Mouse (Mus musculus): Measurements from ENCODE around the gene 4930455H04Rik. TPM values are rescaled to one million over a fixed set of nuclear protein-coding genes. Genes with fewer than 3 reads are reported as not detected.

The 4930455H04Rik gene
- polyA plus RNA-seq, 1 experiment from 2014 or later = not detected

GRCm38 (mm10) chr3:116961354-116962142, 6.5 kb upstream of the 4930455H04Rik start:
- Histone ChIP-seq H3K4me1 (ENCODE audit: control insufficient read depth, insufficient read depth, low read length) (no peaks in the 10 kb centered on the region), H3K4me2 (ENCODE audit: low read depth) (no peak overlapping the region), H3K4me3 (ENCODE audit: low read depth, low read length) (no peak overlapping the region), H3K9ac (ENCODE audit: low read length) (no peak overlapping the region), H3K9me3 (ENCODE audit: control insufficient read depth, low read length) (no peaks in the 10 kb centered on the region), H3K36me3 (ENCODE audit: control insufficient read depth, insufficient read depth, low read length) (no peaks in the 10 kb centered on the region), H3K27me3 (ENCODE audit: control insufficient read depth, insufficient read depth, low read length) (no peaks in the 10 kb centered on the region), H3K27ac (ENCODE audit: low read depth, low read length) (no peak overlapping the region)
- ATAC-seq (ENCODE audit: insufficient read depth, low FRiP score, low TSS enrichment) (no peak), DNase-seq (ENCODE audit: low spot score) (no peak)
- 70% methylated on average over 15 of the region's 15 CpGs for WGBS

GRCm38 (mm10) chr3:116963213-116963612, 4.9 kb upstream of the 4930455H04Rik start:
- H3K9ac ChIP-seq (ENCODE audit: low read length) = no peak overlapping the region
- no peak for DNase-seq (ENCODE audit: low spot score)
- no peak for ATAC-seq (ENCODE audit: insufficient read depth, low FRiP score, low TSS enrichment)
- H3K9me3 ChIP-seq (ENCODE audit: control insufficient read depth, low read length) = no peaks in the 10 kb centered on the region
- no peaks in the 10 kb centered on the region for H3K36me3 ChIP-seq (ENCODE audit: control insufficient read depth, insufficient read depth, low read length)
- H3K27ac ChIP-seq (ENCODE audit: low read depth, low read length) = no peak overlapping the region
- no peaks in the 10 kb centered on the region for H3K4me1 ChIP-seq (ENCODE audit: control insufficient read depth, insufficient read depth, low read length)
- WGBS = 82% methylated on average over 4 of the region's 4 CpGs
- H3K4me2 ChIP-seq (ENCODE audit: low read depth) = no peak overlapping the region
- no peak overlapping the region for H3K4me3 ChIP-seq (ENCODE audit: low read depth, low read length)
- no peaks in the 10 kb centered on the region for H3K27me3 ChIP-seq (ENCODE audit: control insufficient read depth, insufficient read depth, low read length)

- Histone ChIP-seq H3K9ac (ENCODE audit: low read length) (no peak overlapping the region), H3K27ac (ENCODE audit: low read depth, low read length) (no peak overlapping the region), H3K27me3 (ENCODE audit: control insufficient read depth, insufficient read depth, low read length) (no peaks in the 10 kb centered on the region), H3K4me1 (ENCODE audit: control insufficient read depth, insufficient read depth, low read length) (no peaks in the 10 kb centered on the region), H3K4me3 (ENCODE audit: low read depth, low read length) (no peak overlapping the region), H3K36me3 (ENCODE audit: control insufficient read depth, insufficient read depth, low read length) (no peaks in the 10 kb centered on the region), H3K4me2 (ENCODE audit: low read depth) (no peak overlapping the region), H3K9me3 (ENCODE audit: control insufficient read depth, low read length) (no peaks in the 10 kb centered on the region)
- ATAC-seq (ENCODE audit: insufficient read depth, low FRiP score, low TSS enrichment) (no peak), DNase-seq (ENCODE audit: low spot score) (no peak)
- 94% methylated on average over 9 of the region's 9 CpGs for WGBS
Observed at GRCm38 (mm10) chr3:116964426-116964825, 3.6 kb upstream of the 4930455H04Rik start.

- ATAC-seq (ENCODE audit: insufficient read depth, low FRiP score, low TSS enrichment) (peak; percentile 66), DNase-seq (ENCODE audit: low spot score) (peak; percentile 37)
- Histone ChIP-seq H3K27ac (ENCODE audit: low read depth, low read length) (no peak overlapping the region), H3K4me2 (ENCODE audit: low read depth) (no peak overlapping the region), H3K27me3 (ENCODE audit: control insufficient read depth, insufficient read depth, low read length) (no peaks in the 10 kb centered on the region), H3K4me3 (ENCODE audit: low read depth, low read length) (no peak overlapping the region), H3K36me3 (ENCODE audit: control insufficient read depth, insufficient read depth, low read length) (no peaks in the 10 kb centered on the region), H3K4me1 (ENCODE audit: control insufficient read depth, insufficient read depth, low read length) (no peaks in the 10 kb centered on the region), H3K9me3 (ENCODE audit: control insufficient read depth, low read length) (no peaks in the 10 kb centered on the region), H3K9ac (ENCODE audit: low read length) (no peak overlapping the region)
- WGBS = 36% methylated on average over 4 of the region's 4 CpGs
Observed at GRCm38 (mm10) chr3:116966225-116966624, 1.8 kb upstream of the 4930455H04Rik start.

- H3K27ac ChIP-seq (ENCODE audit: low read depth, low read length) = no peak overlapping the region
- ATAC-seq (ENCODE audit: insufficient read depth, low FRiP score, low TSS enrichment) (no peak), DNase-seq (ENCODE audit: low spot score) (no peak)
- H3K9ac ChIP-seq (ENCODE audit: low read length) = no peak overlapping the region
- H3K4me2 ChIP-seq (ENCODE audit: low read depth) = no peak overlapping the region
- no peaks in the 10 kb centered on the region for H3K27me3 ChIP-seq (ENCODE audit: control insufficient read depth, insufficient read depth, low read length)
- WGBS = 75% methylated on average over 6 of the region's 6 CpGs
- H3K36me3 ChIP-seq (ENCODE audit: control insufficient read depth, insufficient read depth, low read length) = no peaks in the 10 kb centered on the region
- no peaks in the 10 kb centered on the region for H3K4me1 ChIP-seq (ENCODE audit: control insufficient read depth, insufficient read depth, low read length)
- H3K4me3 ChIP-seq (ENCODE audit: low read depth, low read length) = no peak overlapping the region
- no peaks in the 10 kb centered on the region for H3K9me3 ChIP-seq (ENCODE audit: control insufficient read depth, low read length)
Observed at GRCm38 (mm10) chr3:116966800-116967199, 1.3 kb upstream of the 4930455H04Rik start.

- Histone ChIP-seq H3K9me3 (ENCODE audit: control insufficient read depth, low read length) (no peaks in the 10 kb centered on the region), H3K27me3 (ENCODE audit: control insufficient read depth, insufficient read depth, low read length) (no peaks in the 10 kb centered on the region), H3K4me2 (ENCODE audit: low read depth) (no peak overlapping the region), H3K27ac (ENCODE audit: low read depth, low read length) (no peak overlapping the region), H3K4me1 (ENCODE audit: control insufficient read depth, insufficient read depth, low read length) (no peaks in the 10 kb centered on the region), H3K4me3 (ENCODE audit: low read depth, low read length) (no peak overlapping the region), H3K9ac (ENCODE audit: low read length) (no peak overlapping the region), H3K36me3 (ENCODE audit: control insufficient read depth, insufficient read depth, low read length) (no peaks in the 10 kb centered on the region)
- 88% methylated on average over 6 of the region's 6 CpGs for WGBS
- no peak for DNase-seq (ENCODE audit: low spot score)
- no peak for ATAC-seq (ENCODE audit: insufficient read depth, low FRiP score, low TSS enrichment)
Observed at GRCm38 (mm10) chr3:116967436-116967835, 631 bp upstream of the 4930455H04Rik start.

- 21% methylated on average over 17 of the region's 17 CpGs for WGBS
- ATAC-seq (ENCODE audit: insufficient read depth, low FRiP score, low TSS enrichment) (0 out of 2 replicates have a peak, but pooled peaks have one; percentile 29), DNase-seq (ENCODE audit: low spot score) (peak; percentile 43)
- no peaks in the 10 kb centered on the region for H3K9me3 ChIP-seq (ENCODE audit: control insufficient read depth, low read length)
- H3K9ac ChIP-seq (ENCODE audit: low read length) = peak within 1 kb of the TSS; percentile 40; the same call in 1 of the 2 replicates
- peak within 1 kb of the TSS; percentile 37 for H3K4me2 ChIP-seq (ENCODE audit: low read depth)
- no peak within 1 kb of the TSS for H3K27ac ChIP-seq (ENCODE audit: low read depth, low read length)
- no peaks in the 10 kb centered on the region for H3K27me3 ChIP-seq (ENCODE audit: control insufficient read depth, insufficient read depth, low read length)
- H3K4me1 ChIP-seq (ENCODE audit: control insufficient read depth, insufficient read depth, low read length) = no peaks in the 10 kb centered on the region
- peak within 1 kb of the TSS; percentile 12; the same call in 1 of the 2 replicates for H3K4me3 ChIP-seq (ENCODE audit: low read depth, low read length)
- no peaks in the 10 kb centered on the region for H3K36me3 ChIP-seq (ENCODE audit: control insufficient read depth, insufficient read depth, low read length)
Observed at GRCm38 (mm10) chr3:116968540-116968997, 502 bp downstream of the 4930455H04Rik start, which contains the start of gene Palmd. Gene Palmd, minus strand, starts transcription at chr3:116968987.

GRCm38 (mm10) chr3:116969003-116969402, 936 bp downstream of the 4930455H04Rik start:
- no peaks in the 10 kb centered on the region for H3K36me3 ChIP-seq (ENCODE audit: control insufficient read depth, insufficient read depth, low read length)
- no peak overlapping the region for H3K27ac ChIP-seq (ENCODE audit: low read depth, low read length)
- no peaks in the 10 kb centered on the region for H3K27me3 ChIP-seq (ENCODE audit: control insufficient read depth, insufficient read depth, low read length)
- H3K9me3 ChIP-seq (ENCODE audit: control insufficient read depth, low read length) = no peaks in the 10 kb centered on the region
- DNase-seq (ENCODE audit: low spot score) (no peak), ATAC-seq (ENCODE audit: insufficient read depth, low FRiP score, low TSS enrichment) (no peak)
- H3K9ac ChIP-seq (ENCODE audit: low read length) = no peak overlapping the region
- peak overlapping the region; percentile 37 for H3K4me2 ChIP-seq (ENCODE audit: low read depth)
- H3K4me1 ChIP-seq (ENCODE audit: control insufficient read depth, insufficient read depth, low read length) = no peaks in the 10 kb centered on the region
- 36% methylated on average over 5 of the region's 5 CpGs for WGBS
- H3K4me3 ChIP-seq (ENCODE audit: low read depth, low read length) = no peak overlapping the region

GRCm38 (mm10) chr3:116969786-116970185, 1.7 kb downstream of the 4930455H04Rik start:
- 74% methylated on average over 5 of the region's 5 CpGs for WGBS
- H3K36me3 ChIP-seq (ENCODE audit: control insufficient read depth, insufficient read depth, low read length) = no peaks in the 10 kb centered on the region
- H3K27ac ChIP-seq (ENCODE audit: low read depth, low read length) = no peak overlapping the region
- no peaks in the 10 kb centered on the region for H3K4me1 ChIP-seq (ENCODE audit: control insufficient read depth, insufficient read depth, low read length)
- H3K9me3 ChIP-seq (ENCODE audit: control insufficient read depth, low read length) = no peaks in the 10 kb centered on the region
- H3K4me2 ChIP-seq (ENCODE audit: low read depth) = no peak overlapping the region
- no peaks in the 10 kb centered on the region for H3K27me3 ChIP-seq (ENCODE audit: control insufficient read depth, insufficient read depth, low read length)
- DNase-seq (ENCODE audit: low spot score) = no peak
- H3K4me3 ChIP-seq (ENCODE audit: low read depth, low read length) = no peak overlapping the region
- no peak for ATAC-seq (ENCODE audit: insufficient read depth, low FRiP score, low TSS enrichment)
- no peak overlapping the region for H3K9ac ChIP-seq (ENCODE audit: low read length)

All from neural tube, embryonic 11.5 days (tissue).